Mouse (Mus musculus): ENCODE data around the gene Olfr1155. TPM values are rescaled to one million over a fixed set of nuclear protein-coding genes. Genes with fewer than 3 reads are reported as not detected.

Gene Olfr1155
- polyA plus RNA-seq (2017; shearing (Covaris generic)), result not detected

- no peak for ATAC-seq
Measured at GRCm38 (mm10) chr2:87945037-87945436, at the start of gene Olfr1155. Gene Olfr1155 (minus strand): TSS chr2:87945137.

GRCm38 (mm10) chr2:87989813-87990212 is 44.9 kb upstream of the Olfr1155 start, which contains the start of gene Olfr1158:
Gene Olfr1158 (plus strand): TSS chr2:87990113.
- ATAC-seq, result no peak

- ATAC-seq, result no peak
Measured at GRCm38 (mm10) chr2:87974563-87974962, 29.6 kb upstream of the Olfr1155 start, which contains the start of gene Olfr74. Gene Olfr74 (minus strand): TSS chr2:87974663.

GRCm38 (mm10) chr2:87968199-87968598 is 23.3 kb upstream of the Olfr1155 start, which contains the start of gene Olfr1157:
Gene Olfr1157 (minus strand): TSS chr2:87968299.
- no peak for ATAC-seq

- ATAC-seq, result no peak
Measured at GRCm38 (mm10) chr2:87953000-87953399, 8.1 kb upstream of the Olfr1155 start, which contains the start of gene Olfr1156. Gene Olfr1156 (minus strand): TSS chr2:87953100.

- no peak for ATAC-seq
Measured at GRCm38 (mm10) chr2:87905066-87905465, 39.9 kb downstream of the Olfr1155 start, which contains the start of gene Olfr1154. Gene Olfr1154 (minus strand): TSS chr2:87905166.

- ATAC-seq, result no peak
Measured at GRCm38 (mm10) chr2:87894662-87895061, 50.3 kb downstream of the Olfr1155 start, which contains the start of gene Olfr1153. Gene Olfr1153 (plus strand): TSS chr2:87894962.

Other genes with a start within 250 kb of the Olfr1155 start
- not detected for gene Olfr1137, start 232.0 kb downstream of the Olfr1155 start, polyA plus RNA-seq (2017; shearing (Covaris generic))
- gene Olfr1138, start 205.2 kb downstream of the Olfr1155 start, polyA plus RNA-seq (2017; shearing (Covaris generic)), result not detected
- not detected for gene Olfr1140, start 201.4 kb downstream of the Olfr1155 start, polyA plus RNA-seq (2017; shearing (Covaris generic))
- not detected for gene Olfr1141, start 191.1 kb downstream of the Olfr1155 start, polyA plus RNA-seq (2017; shearing (Covaris generic))
- not detected for gene Olfr152, start 165.7 kb downstream of the Olfr1155 start, polyA plus RNA-seq (2017; shearing (Covaris generic))
- gene Olfr1143, start 144.5 kb downstream of the Olfr1155 start, polyA plus RNA-seq (2017; shearing (Covaris generic)), result not detected
- gene Olfr1145, start 135.3 kb downstream of the Olfr1155 start, polyA plus RNA-seq (2017; shearing (Covaris generic)), result not detected
- not detected for gene Olfr1148, start 114.6 kb downstream of the Olfr1155 start, polyA plus RNA-seq (2017; shearing (Covaris generic))
- not detected for gene Olfr1150-ps1, start 101.1 kb downstream of the Olfr1155 start, polyA plus RNA-seq (2017; shearing (Covaris generic))
- gene Olfr1151, start 89.3 kb downstream of the Olfr1155 start, polyA plus RNA-seq (2017; shearing (Covaris generic)), result not detected
- gene Olfr1152, start 78.6 kb downstream of the Olfr1155 start, polyA plus RNA-seq (2017; shearing (Covaris generic)), result under 1 TPM in 1 of 2 experiments, not detected in 1; 0.08 TPM
- gene Olfr1153, start 50.2 kb downstream of the Olfr1155 start, polyA plus RNA-seq (2017; shearing (Covaris generic)), result under 1 TPM in 1 of 2 experiments, not detected in 1; 0.34 TPM
- gene Olfr1154, start 40.0 kb downstream of the Olfr1155 start, polyA plus RNA-seq (2017; shearing (Covaris generic)), result not detected
- gene Olfr1156, start 8.0 kb upstream of the Olfr1155 start, polyA plus RNA-seq (2017; shearing (Covaris generic)), result under 1 TPM in 1 of 2 experiments, not detected in 1; 0.13 TPM
- gene Olfr1157, start 23.2 kb upstream of the Olfr1155 start, polyA plus RNA-seq (2017; shearing (Covaris generic)), result under 1 TPM in 1 of 2 experiments, not detected in 1; 0.11 TPM
- not detected for gene Olfr74, start 29.5 kb upstream of the Olfr1155 start, polyA plus RNA-seq (2017; shearing (Covaris generic))
- gene Olfr1158, start 45.0 kb upstream of the Olfr1155 start, polyA plus RNA-seq (2017; shearing (Covaris generic)), result not detected
- gene Olfr1160, start 63.1 kb upstream of the Olfr1155 start, polyA plus RNA-seq (2017; shearing (Covaris generic)), result under 1 TPM in 1 of 2 experiments, not detected in 1; 0.05 TPM
- gene Olfr1161, start 77.6 kb upstream of the Olfr1155 start, polyA plus RNA-seq (2017; shearing (Covaris generic)), result not detected
- not detected for gene Olfr73, start 92.6 kb upstream of the Olfr1155 start, polyA plus RNA-seq (2017; shearing (Covaris generic))
- gene Olfr1162, start 106.0 kb upstream of the Olfr1155 start, polyA plus RNA-seq (2017; shearing (Covaris generic)), result under 1 TPM in 1 of 2 experiments, not detected in 1; 0.13 TPM
- gene Olfr1163, start 126.7 kb upstream of the Olfr1155 start, polyA plus RNA-seq (2017; shearing (Covaris generic)), result under 1 TPM in 1 of 2 experiments, not detected in 1; 0.32 TPM
- not detected for gene Olfr1164, start 148.8 kb upstream of the Olfr1155 start, polyA plus RNA-seq (2017; shearing (Covaris generic))
- gene Olfr1166, start 183.1 kb upstream of the Olfr1155 start, polyA plus RNA-seq (2017; shearing (Covaris generic)), result not detected
- gene Olfr1167, start 210.1 kb upstream of the Olfr1155 start, polyA plus RNA-seq (2017; shearing (Covaris generic)), result not detected
- not detected for gene Olfr1168, start 236.7 kb upstream of the Olfr1155 start, polyA plus RNA-seq (2017; shearing (Covaris generic))